Mouse (Mus musculus) stomach, embryonic 16.5 days (tissue): Measurements from ENCODE around the gene Olfr632. TPM values are rescaled to one million over a fixed set of nuclear protein-coding genes. Genes with fewer than 3 reads are reported as not detected.
A peak's percentile ranks its signal among the peaks of the same experiment; 100 is the strongest.

ENCODE experiments used
- ATAC-seq: fragments of 200-750 bp; cut with Nextera tagmentation; 2 replicates; pipeline ENCODE4 v1.8.0; 2017; ENCODE audit warnings: moderate number of reproducible peaks, moderate TSS enrichment; ENCODE audit not compliant: insufficient read depth, low FRiP score
- H3K27ac ChIP-seq: fragments of 300-500 bp; sonication (generic); 2 replicates; pipeline ENCODE4 v1.5.1; 2014; ENCODE audit warnings: low read length
- H3K27me3 ChIP-seq: fragments of 300-500 bp; sonication (generic); 2 replicates; pipeline ENCODE4 v1.6.1; 2014; ENCODE audit warnings: low read length, control low read depth, mixed read lengths; ENCODE audit not compliant: control insufficient read depth, insufficient read depth
- H3K36me3 ChIP-seq: fragments of 300-500 bp; sonication (generic); 2 replicates; pipeline ENCODE4 v1.6.1; 2014; ENCODE audit warnings: low read length; ENCODE audit not compliant: control insufficient read depth, insufficient read depth
- H3K4me1 ChIP-seq: fragments of 300-500 bp; sonication (generic); 2 replicates; pipeline ENCODE4 v1.6.1; 2014; ENCODE audit warnings: low read length, control low read depth, mixed read lengths; ENCODE audit not compliant: control insufficient read depth, insufficient read depth
- H3K4me2 ChIP-seq: fragments of 300-500 bp; sonication (generic); 2 replicates; pipeline ENCODE4 v1.6.1; 2014; ENCODE audit warnings: low read depth, low read length, mixed read lengths
- H3K4me3 ChIP-seq: fragments of 300-500 bp; sonication (generic); replicated peaks from 2 replicates; pipeline ENCODE4 v1.5.1; 2014; ENCODE audit warnings: mild to moderate bottlenecking, low read length
- H3K9ac ChIP-seq: fragments of 300-500 bp; sonication (generic); 2 replicates; pipeline ENCODE4 v1.6.1; 2014; ENCODE audit warnings: low read length
- H3K9me3 ChIP-seq: fragments of 300-500 bp; sonication (generic); replicated peaks from 2 replicates; pipeline ENCODE4 v1.6.1; 2016; ENCODE audit warnings: low read length, control low read depth; ENCODE audit not compliant: control insufficient read depth
- WGBS: fragments of 180-500 bp; shearing (Covaris S2); extraction: QIAGEN DNeasy Blood & Tissue Kit; methylation state at CpG from one replicate; pipeline ENCODE4 v1.1.7; 2014; 5-methylcytosine and 5-hydroxymethylcytosine counted together
- polyA plus RNA-seq: library from polyadenylated mRNA; unstranded; fragments of >200 nt; fragmentation: Nextera tagmentation; extraction: Ambion mirVana; gene quantifications from 2 replicates; pipeline ENCODE4 v1.2.1, GENCODE M21; 2015

The Olfr632 gene
- polyA plus RNA-seq: not detected in 2 replicates

DNA sequence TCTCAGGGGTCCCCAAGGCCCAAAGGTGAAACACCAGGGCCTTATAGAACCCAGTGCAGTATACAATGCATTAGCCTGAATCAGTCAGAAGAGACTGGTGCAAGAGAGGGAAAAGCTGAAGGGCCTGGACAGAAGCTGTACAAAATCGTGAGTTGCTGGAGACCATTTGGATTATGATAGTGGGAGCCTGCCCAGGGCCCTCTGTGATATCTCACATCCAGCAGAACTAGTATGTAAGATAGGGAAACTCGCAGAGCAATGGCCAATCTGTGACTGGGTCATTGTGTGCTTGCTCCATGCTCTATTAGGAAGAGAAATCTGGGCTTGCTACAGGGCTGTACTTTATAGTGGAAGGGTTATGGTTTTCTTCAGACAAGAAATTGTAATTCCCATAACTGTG, at the start of gene Olfr632:
Gene Olfr632, plus strand, starts transcription at position 84 of the 400 bp plus-strand sequence.
- no peaks in the 10 kb centered on the region for H3K9me3 ChIP-seq
- H3K36me3 ChIP-seq: no peaks in the 10 kb centered on the region
- H3K27ac ChIP-seq: no peak within 1 kb of the TSS
- 71% methylated on average over 2 of the region's 2 CpGs for WGBS
- H3K4me3 ChIP-seq: no peak within 1 kb of the TSS
- H3K4me1 ChIP-seq: no peaks in the 10 kb centered on the region
- H3K27me3 ChIP-seq: no peaks in the 10 kb centered on the region
- no peak within 1 kb of the TSS for H3K9ac ChIP-seq
- H3K4me2 ChIP-seq: no peak within 1 kb of the TSS
- ATAC-seq: no peak

DNA sequence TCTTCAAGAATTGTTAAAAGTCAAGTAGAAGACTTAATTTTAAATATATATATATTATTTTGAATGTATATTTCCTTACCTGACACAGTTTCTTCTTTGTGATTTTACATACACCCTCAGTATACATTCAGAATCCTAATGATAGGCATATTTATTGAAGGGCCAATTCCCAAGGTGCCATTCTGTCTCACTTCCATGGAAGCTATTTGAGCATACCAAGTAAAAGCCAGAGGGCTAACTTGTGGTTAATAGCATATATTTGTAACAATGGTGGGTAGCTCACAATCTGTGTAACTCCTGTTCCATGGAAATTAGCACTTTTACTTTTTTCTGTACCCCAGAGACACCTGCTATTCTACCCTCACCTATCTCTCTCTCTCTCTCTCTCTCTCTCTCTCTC, 48.0 kb upstream of the Olfr632 start, which contains the start of gene Olfr66:
Gene Olfr66, minus strand, starts transcription at position 101 of the 400 bp plus-strand sequence.
- H3K4me2 ChIP-seq: no peak within 1 kb of the TSS
- H3K27me3 ChIP-seq: no peaks in the 10 kb centered on the region
- H3K9ac ChIP-seq: no peak within 1 kb of the TSS
- ATAC-seq: no peak
- H3K4me1 ChIP-seq: no peaks in the 10 kb centered on the region
- no peaks in the 10 kb centered on the region for H3K9me3 ChIP-seq
- no peak within 1 kb of the TSS for H3K27ac ChIP-seq
- no peak within 1 kb of the TSS for H3K4me3 ChIP-seq
- no peaks in the 10 kb centered on the region for H3K36me3 ChIP-seq

DNA sequence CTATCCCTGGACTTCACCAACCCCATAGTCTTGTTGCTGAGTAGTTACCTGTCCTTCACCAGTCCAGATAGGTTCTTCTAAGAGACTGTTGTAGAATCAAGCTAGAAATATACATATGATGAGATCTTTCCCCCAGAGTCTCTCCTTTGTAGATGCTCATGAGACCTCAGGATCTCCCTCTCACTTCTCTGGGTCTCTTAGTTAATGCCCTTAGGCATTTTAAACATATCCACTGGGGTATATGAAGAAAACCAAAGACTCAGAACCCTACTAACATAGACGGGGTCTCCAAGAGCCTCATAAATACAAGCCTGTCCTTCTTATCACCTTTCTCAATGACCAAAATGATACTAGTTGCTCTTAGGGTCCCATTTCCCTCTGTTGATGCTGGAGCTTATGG, 39.8 kb upstream of the Olfr632 start, which contains the start of gene Olfr64:
Gene Olfr64, minus strand, starts transcription at position 101 of the 400 bp plus-strand sequence.
- Histone ChIP-seq H3K4me1 (no peaks in the 10 kb centered on the region), H3K36me3 (no peaks in the 10 kb centered on the region), H3K4me3 (no peak within 1 kb of the TSS), H3K4me2 (no peak within 1 kb of the TSS), H3K9me3 (no peaks in the 10 kb centered on the region), H3K27ac (no peak within 1 kb of the TSS), H3K9ac (no peak within 1 kb of the TSS), H3K27me3 (no peaks in the 10 kb centered on the region)
- WGBS: 67% methylated on average over 1 of the region's 1 CpGs
- no peak for ATAC-seq

DNA sequence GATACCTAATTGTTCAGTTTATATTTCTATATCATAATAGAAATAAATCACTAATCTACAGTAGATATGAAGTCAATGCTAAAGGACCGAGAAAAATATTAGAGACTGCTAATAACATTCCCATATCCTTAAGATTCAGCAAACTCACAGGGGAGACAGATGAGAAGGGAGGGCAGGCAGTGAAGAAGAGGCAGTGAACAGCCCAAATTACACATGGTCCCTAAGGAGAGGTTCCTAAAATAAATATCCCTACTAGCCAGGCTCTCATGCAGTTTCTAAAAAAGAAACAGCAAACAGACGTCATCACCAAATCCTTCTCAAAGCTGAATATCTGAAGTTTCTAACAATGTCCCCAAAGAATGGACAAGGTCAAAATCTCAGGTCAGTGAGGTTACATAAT, 31.0 kb upstream of the Olfr632 start, which contains the start of gene Olfr65:
Gene Olfr65, plus strand, starts transcription at position 301 of the 400 bp plus-strand sequence.
- H3K4me1 ChIP-seq: no peaks in the 10 kb centered on the region
- no peaks in the 10 kb centered on the region for H3K36me3 ChIP-seq
- no peak within 1 kb of the TSS for H3K9ac ChIP-seq
- H3K27me3 ChIP-seq: no peaks in the 10 kb centered on the region
- no peaks in the 10 kb centered on the region for H3K9me3 ChIP-seq
- no peak within 1 kb of the TSS for H3K4me2 ChIP-seq
- H3K27ac ChIP-seq: no peak within 1 kb of the TSS
- H3K4me3 ChIP-seq: no peak within 1 kb of the TSS
- 84% methylated on average over 2 of the region's 2 CpGs for WGBS
- ATAC-seq: no peak

DNA sequence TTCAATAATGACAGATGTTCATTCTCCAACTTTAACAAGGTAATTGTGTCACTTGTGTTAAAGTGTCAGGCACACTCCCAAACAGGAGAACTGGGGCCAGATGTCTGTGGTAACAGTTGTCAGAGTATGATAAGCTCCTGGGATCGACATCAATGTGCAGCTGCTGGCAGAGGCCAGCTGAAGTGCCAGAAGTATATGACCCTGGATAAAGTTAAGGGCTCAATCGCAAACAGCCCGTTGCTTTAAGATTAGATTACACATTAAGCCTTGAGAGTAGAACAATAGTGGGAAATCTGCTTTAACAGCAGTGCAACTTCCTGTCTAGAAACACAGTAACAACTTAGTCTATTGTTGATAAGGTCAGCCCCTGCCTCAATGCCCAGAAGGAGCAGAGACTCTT, 24.1 kb upstream of the Olfr632 start:
- no peak overlapping the region for H3K9ac ChIP-seq
- no peaks in the 10 kb centered on the region for H3K36me3 ChIP-seq
- no peak overlapping the region for H3K4me3 ChIP-seq
- no peaks in the 10 kb centered on the region for H3K27me3 ChIP-seq
- ATAC-seq: peak; percentile 79
- WGBS: 17% methylated on average over 3 of the region's 3 CpGs
- H3K9me3 ChIP-seq: no peaks in the 10 kb centered on the region
- no peaks in the 10 kb centered on the region for H3K4me1 ChIP-seq
- H3K27ac ChIP-seq: no peak overlapping the region
- no peak overlapping the region for H3K4me2 ChIP-seq

DNA sequence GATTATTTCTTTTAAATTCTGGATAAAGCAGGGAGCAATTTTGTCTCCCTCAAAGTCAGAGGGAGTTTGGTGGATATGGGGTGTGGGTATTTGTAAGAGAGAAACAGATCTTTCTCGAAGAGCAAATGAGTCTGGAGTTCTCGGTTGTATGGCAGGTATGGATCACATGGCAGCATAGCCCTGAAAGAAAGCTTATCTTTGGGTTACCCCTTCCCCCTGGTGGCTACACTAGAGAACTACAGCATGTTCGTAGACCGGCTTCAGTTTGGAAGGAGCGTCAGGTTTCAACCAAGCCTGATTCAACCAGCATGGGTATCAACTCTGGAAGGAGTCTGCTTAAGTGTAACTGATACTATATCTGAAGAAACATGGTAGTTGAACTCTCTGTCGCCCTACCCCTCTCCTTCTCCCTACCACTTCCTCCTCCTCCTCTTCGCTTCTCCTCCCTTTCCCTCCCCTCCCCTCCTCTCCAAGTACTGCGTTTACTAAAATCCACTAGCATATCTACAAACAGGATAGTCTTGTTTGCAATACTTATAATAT, 21.1 kb upstream of the Olfr632 start:
- no peaks in the 10 kb centered on the region for H3K36me3 ChIP-seq
- H3K9me3 ChIP-seq: no peaks in the 10 kb centered on the region
- H3K27me3 ChIP-seq: no peaks in the 10 kb centered on the region
- no peaks in the 10 kb centered on the region for H3K4me1 ChIP-seq
- WGBS: 44% methylated on average over 8 of the region's 8 CpGs
- no peak overlapping the region for H3K4me3 ChIP-seq
- no peak overlapping the region for H3K4me2 ChIP-seq
- no peak overlapping the region for H3K27ac ChIP-seq
- no peak for ATAC-seq
- H3K9ac ChIP-seq: no peak overlapping the region

DNA sequence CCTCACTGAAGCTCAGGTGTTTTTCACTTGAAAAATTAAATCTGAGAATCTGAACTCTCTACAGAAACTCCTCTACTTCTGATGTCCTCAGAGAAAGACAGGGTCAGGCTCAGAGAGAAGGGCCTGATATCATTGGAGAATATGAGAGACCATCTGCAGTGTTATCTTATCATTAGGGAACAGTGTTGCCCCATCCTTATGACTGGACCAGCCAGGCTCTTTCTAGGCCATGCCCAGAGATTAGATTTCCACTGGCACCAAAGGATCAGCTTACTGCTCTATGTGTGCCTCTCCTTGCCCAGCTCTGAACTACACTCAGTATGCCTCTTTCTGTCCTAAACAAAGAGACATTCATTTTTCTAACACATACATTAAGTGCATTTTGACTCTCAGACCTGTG, 18.8 kb upstream of the Olfr632 start:
- Histone ChIP-seq H3K27me3 (no peaks in the 10 kb centered on the region), H3K4me1 (no peaks in the 10 kb centered on the region), H3K9ac (no peak overlapping the region), H3K36me3 (no peaks in the 10 kb centered on the region), H3K27ac (no peak overlapping the region), H3K4me2 (no peak overlapping the region), H3K4me3 (no peak overlapping the region), H3K9me3 (no peaks in the 10 kb centered on the region)
- ATAC-seq: peak; percentile 40; the same call in 1 of the 2 replicates

DNA sequence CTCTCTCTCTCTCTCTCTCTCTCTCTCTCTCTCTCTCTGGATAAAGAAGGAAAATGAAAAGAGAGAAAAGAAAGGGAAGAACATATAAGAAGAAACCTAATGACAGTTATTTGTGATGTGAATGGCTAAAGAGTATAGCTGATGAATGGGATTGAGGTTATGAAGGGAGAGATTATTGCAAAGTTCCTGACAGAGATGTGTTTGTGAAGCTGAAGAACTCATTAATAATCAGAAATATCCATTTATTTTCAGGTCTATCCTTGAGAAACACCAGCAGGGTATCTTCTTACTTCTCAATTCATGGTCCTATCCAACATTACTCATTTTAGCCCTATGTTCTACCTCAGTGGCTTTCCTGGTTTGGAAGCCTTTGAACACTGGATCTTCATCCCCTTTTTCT, 5.6 kb upstream of the Olfr632 start, which contains the start of gene Olfr631:
Gene Olfr631, plus strand, starts transcription at position 301 of the 400 bp plus-strand sequence.
- Histone ChIP-seq H3K4me1 (no peaks in the 10 kb centered on the region), H3K4me2 (no peak within 1 kb of the TSS), H3K27ac (no peak within 1 kb of the TSS), H3K27me3 (no peaks in the 10 kb centered on the region; the same call in 1 of the 2 replicates), H3K36me3 (no peaks in the 10 kb centered on the region), H3K4me3 (no peak within 1 kb of the TSS), H3K9ac (no peak within 1 kb of the TSS), H3K9me3 (no peaks in the 10 kb centered on the region)
- ATAC-seq: no peak

DNA sequence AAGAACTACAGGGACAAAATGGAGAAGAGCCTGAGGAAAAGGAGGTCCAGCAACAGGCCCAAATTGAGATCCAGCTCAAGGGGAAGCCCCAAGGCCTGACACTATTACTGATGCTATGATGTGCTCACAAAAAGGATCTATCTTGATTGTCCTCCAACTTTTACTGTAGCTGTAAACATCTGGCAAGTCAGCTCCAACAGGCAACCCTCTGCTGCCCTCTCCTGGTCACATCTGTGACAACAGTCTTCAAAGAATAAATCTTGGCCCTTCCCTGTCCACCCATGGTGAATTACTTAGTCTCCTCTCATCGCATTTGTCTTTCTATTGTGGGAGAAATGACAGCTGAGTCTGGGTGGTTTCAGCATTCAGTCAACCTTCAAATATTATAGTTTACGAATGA, 8.6 kb downstream of the Olfr632 start:
- H3K9me3 ChIP-seq: no peaks in the 10 kb centered on the region
- H3K36me3 ChIP-seq: no peaks in the 10 kb centered on the region
- H3K4me2 ChIP-seq: no peak overlapping the region
- H3K4me3 ChIP-seq: no peak overlapping the region
- no peak for ATAC-seq
- H3K27ac ChIP-seq: no peak overlapping the region
- WGBS: 17% methylated on average over 2 of the region's 2 CpGs
- H3K27me3 ChIP-seq: no peaks in the 10 kb centered on the region
- no peaks in the 10 kb centered on the region for H3K4me1 ChIP-seq
- H3K9ac ChIP-seq: no peak overlapping the region
